Mouse (Mus musculus): ENCODE measurements around the gene Klhl32. TPM values are rescaled to one million over a fixed set of nuclear protein-coding genes. Genes with fewer than 3 reads are reported as not detected.

Gene Klhl32
- polyA plus RNA-seq, 1 experiment from 2014 or later, result 23.5 TPM

DNA sequence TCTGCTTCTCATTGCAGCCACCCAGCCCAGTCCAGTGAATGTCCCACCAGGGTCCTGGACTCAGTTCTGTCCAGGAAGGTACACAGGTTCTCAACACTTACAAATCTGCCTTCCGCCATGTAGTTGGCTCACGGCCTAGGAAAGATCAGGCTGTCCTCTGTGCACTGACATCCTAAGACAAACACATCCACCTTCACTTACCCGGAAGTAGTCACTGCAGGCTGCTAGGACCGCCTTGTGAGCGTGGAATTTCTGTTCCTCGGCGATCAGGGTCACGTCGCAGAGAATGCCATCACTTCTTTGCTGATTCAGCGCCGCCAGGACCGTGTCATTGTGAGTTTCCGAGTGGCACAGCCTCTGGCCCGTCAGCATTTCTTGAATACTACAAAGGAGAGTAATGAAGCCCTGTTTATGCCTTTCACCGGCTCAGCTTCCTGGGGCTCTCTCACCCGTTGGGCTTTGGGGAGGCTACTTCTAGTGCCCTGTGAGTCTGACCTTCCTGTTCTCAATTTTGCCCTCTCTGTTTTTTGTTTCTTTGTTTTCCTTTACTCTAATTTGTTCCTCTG, 58.4 kb downstream of the Klhl32 start:
- Histone ChIP-seq H3K27me3 (no peaks in the 10 kb centered on the region), H3K4me1 (replicated peaks) (0 out of 2 replicates have a peak, but pooled peaks cover 11% of the 10 kb centered on the region), H3K36me3 (no peaks in the 10 kb centered on the region), H3K4me2 (peak overlapping the region; percentile 28), H3K9me3 (no peaks in the 10 kb centered on the region), H3K4me3 (no peak overlapping the region), H3K9ac (no peak overlapping the region), H3K27ac (replicated peaks) (no peak overlapping the region)
- ATAC-seq (ENCODE audit: low read depth), result no peak; the same call in 1 of the 2 replicates
- WGBS, result 20% methylated on average over 16 of the region's 16 CpGs

DNA sequence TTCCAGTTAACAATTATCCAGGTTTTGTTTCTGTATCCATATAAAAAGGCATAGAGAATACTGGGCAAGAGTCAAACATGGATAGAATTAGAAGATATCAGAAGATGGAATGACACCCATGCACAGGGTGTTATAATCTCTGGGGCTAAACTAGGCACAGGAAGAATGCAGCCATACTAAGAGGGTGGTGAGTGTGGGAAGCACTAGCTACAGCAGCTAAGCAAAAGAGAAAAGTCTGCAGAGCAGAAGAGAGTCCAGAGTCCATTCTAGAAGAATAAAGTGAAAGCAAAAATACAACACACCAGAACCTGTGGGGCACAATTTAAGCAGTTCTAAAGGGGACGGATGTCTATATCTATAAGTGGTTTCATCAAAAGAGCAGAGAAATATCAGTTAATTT, 61.6 kb downstream of the Klhl32 start:
- Histone ChIP-seq H3K27ac (replicated peaks) (no peak overlapping the region), H3K4me3 (no peak overlapping the region), H3K9ac (no peak overlapping the region), H3K4me2 (no peak overlapping the region), H3K27me3 (no peaks in the 10 kb centered on the region), H3K9me3 (no peaks in the 10 kb centered on the region), H3K4me1 (replicated peaks) (0 out of 2 replicates have a peak, but pooled peaks cover 11% of the 10 kb centered on the region), H3K36me3 (no peaks in the 10 kb centered on the region)
- WGBS, result 92% methylated on average over 1 of the region's 1 CpGs
- ATAC-seq (ENCODE audit: low read depth), result no peak

DNA sequence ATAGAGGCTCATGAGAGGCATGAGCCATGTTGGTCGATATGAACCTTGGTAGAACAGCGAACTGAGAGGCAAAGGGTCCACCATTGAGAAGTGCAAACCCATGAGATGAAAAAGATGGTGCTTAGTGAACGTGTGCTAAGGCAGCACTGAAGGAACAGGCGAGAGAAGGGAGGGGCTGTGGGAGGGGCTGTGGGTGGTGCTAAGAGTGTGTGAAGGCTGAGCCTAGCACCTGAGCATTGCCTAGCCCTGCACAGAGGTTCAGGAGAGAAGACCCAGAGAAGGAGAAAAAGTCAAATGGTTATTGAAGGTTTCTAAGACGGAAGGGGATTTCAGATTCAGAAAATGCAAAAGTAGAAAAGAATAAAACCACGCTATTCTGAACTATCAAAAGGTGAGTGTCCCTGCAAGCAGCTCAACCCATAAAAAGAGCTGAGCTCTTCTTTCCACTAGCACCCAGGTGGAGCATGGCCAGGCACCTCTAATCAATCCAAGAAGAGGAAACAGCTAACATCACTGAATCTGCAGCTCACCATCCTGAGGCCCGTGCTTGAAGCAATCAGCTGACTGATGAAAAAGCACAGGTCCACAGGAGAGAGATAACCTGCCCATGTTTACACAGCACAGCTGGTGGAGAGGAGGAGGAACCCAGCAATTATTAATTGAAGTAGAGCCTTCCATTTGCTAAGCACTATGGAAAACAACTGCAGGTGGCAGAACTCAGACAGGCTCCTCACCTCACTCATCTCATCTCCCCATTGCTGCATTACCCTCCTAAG, 65.0 kb downstream of the Klhl32 start:
- no peaks in the 10 kb centered on the region for H3K4me1 ChIP-seq (replicated peaks)
- H3K27ac ChIP-seq (replicated peaks), result no peak overlapping the region
- H3K27me3 ChIP-seq, result no peaks in the 10 kb centered on the region
- H3K9ac ChIP-seq, result no peak overlapping the region
- H3K9me3 ChIP-seq, result no peaks in the 10 kb centered on the region
- H3K4me3 ChIP-seq, result no peak overlapping the region
- no peaks in the 10 kb centered on the region for H3K36me3 ChIP-seq
- no peak overlapping the region for H3K4me2 ChIP-seq
- WGBS, result 62% methylated on average over 7 of the region's 7 CpGs
- ATAC-seq (ENCODE audit: low read depth), result no peak

DNA sequence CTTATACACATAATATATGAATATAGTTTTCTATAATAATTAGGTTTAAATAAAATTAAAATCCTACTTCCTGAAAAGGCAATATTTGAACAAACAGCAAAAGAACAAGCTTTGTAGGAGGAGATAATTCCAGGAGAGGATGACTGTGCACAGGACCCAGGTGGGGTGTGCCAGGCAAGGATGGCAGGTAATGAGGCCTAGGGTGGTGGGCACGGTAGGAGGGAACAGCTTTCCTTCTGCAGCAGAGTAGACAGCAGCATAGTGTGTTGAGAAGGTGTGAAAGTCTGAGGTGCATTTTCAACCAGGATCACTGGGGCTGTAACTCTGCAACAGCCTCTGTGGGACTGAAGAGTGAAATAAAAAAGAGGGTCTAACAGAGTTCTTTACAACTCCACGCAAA, 85.0 kb downstream of the Klhl32 start:
- Histone ChIP-seq H3K4me2 (no peak overlapping the region), H3K36me3 (no peaks in the 10 kb centered on the region), H3K4me1 (replicated peaks) (peaks cover 8% of the 10 kb centered on the region), H3K9me3 (no peaks in the 10 kb centered on the region), H3K27ac (replicated peaks) (0 out of 2 replicates have a peak overlapping the region, but pooled peaks have one; percentile 46), H3K4me3 (no peak overlapping the region), H3K9ac (no peak overlapping the region), H3K27me3 (no peaks in the 10 kb centered on the region)
- ATAC-seq (ENCODE audit: low read depth), result peak; percentile 59; the same call in 1 of the 2 replicates
- WGBS, result 81% methylated on average over 2 of the region's 2 CpGs

DNA sequence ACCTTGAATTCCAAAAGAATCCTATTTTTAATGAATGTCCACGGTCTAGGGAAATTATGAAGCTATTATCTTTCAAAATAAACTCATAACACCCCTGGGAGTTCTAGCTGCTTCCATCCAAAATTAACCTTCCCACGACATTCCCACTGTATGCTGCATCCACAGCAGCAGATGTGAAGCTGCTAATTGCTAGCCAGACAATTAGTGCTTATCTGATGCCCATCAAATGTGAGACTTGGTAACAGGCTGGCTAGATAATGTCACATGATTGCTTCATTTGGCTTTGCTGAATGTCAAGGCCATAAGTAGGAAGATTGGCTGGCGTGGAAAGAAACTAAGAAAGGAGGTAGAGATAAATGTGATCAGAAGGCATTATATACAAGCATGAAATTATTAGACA, 85.5 kb downstream of the Klhl32 start:
- no peak overlapping the region for H3K4me2 ChIP-seq
- no peaks in the 10 kb centered on the region for H3K27me3 ChIP-seq
- no peak overlapping the region for H3K27ac ChIP-seq (replicated peaks)
- H3K4me3 ChIP-seq, result no peak overlapping the region
- peak; percentile 76 for ATAC-seq (ENCODE audit: low read depth)
- peaks cover 8% of the 10 kb centered on the region for H3K4me1 ChIP-seq (replicated peaks)
- 40% methylated on average over 3 of the region's 3 CpGs for WGBS
- H3K36me3 ChIP-seq, result no peaks in the 10 kb centered on the region
- no peaks in the 10 kb centered on the region for H3K9me3 ChIP-seq
- H3K9ac ChIP-seq, result no peak overlapping the region

DNA sequence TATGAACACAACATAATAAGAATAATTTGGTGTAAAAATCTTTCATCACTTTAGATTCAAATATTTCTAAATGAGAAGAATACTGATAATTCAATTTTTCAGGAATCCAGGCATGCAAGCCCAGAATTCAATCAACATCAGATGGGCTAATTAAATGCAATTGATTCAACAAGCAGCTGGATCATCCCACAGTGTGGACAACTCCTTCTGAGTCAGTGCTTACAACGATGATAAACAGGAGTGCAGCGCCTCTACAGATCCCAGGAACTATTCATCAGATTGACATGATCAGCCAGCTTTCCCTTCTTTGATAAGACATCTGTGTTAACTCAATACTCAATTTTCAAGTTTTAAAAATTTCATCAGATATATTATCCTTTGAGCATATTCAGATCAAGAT, 86.4 kb downstream of the Klhl32 start:
- 62% methylated on average over 2 of the region's 2 CpGs for WGBS
- no peak overlapping the region for H3K27ac ChIP-seq (replicated peaks)
- peaks cover 8% of the 10 kb centered on the region for H3K4me1 ChIP-seq (replicated peaks)
- no peaks in the 10 kb centered on the region for H3K9me3 ChIP-seq
- no peak overlapping the region for H3K4me2 ChIP-seq
- H3K27me3 ChIP-seq, result no peaks in the 10 kb centered on the region
- H3K9ac ChIP-seq, result no peak overlapping the region
- no peak for ATAC-seq (ENCODE audit: low read depth)
- H3K36me3 ChIP-seq, result no peaks in the 10 kb centered on the region
- H3K4me3 ChIP-seq, result no peak overlapping the region

DNA sequence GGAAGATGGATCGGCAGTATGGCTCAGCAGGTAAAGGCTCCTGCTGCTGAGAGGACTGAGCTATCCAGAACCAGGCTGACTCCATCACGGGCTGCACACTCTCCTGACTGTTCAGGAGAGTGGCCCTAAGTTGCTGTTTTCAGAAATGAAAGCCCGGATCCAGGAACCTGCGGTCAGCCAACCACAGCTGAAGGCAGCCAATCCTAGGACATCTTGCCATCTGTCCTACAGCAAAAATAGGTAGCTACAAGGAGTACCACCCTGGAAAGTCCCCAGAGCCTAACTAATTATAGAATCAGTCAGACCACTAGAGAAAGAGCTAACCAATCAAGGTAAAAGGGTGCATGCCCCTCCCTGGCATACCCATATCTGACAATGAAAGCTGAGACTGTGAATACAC, 87.5 kb downstream of the Klhl32 start:
- H3K36me3 ChIP-seq, result no peaks in the 10 kb centered on the region
- H3K9me3 ChIP-seq, result no peaks in the 10 kb centered on the region
- H3K27me3 ChIP-seq, result no peaks in the 10 kb centered on the region
- H3K27ac ChIP-seq (replicated peaks), result no peak overlapping the region
- no peak overlapping the region for H3K4me3 ChIP-seq
- H3K9ac ChIP-seq, result no peak overlapping the region
- ATAC-seq (ENCODE audit: low read depth), result no peak
- no peak overlapping the region for H3K4me2 ChIP-seq
- H3K4me1 ChIP-seq (replicated peaks), result peaks cover 8% of the 10 kb centered on the region
- WGBS, result 84% methylated on average over 4 of the region's 4 CpGs

DNA sequence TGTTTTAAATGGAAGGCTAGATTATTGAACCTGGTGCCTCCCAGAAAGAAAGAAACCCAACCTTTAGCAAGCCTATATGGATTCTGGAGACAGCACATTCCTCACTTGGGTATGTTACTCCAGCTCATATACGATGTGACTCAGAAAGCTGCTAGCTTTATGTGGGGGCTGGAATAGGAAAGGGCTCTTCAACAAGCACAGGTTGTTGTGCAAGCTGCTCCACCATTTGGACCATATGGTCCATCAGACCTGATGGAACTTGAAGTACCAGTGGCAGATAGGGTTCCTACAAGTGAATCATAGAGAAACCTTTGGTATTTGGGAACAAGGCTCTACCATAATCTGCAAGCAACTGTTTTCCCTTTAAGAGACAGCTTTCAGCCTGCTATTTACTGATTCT, 92.0 kb downstream of the Klhl32 start:
- Histone ChIP-seq H3K4me3 (no peak overlapping the region), H3K27me3 (no peaks in the 10 kb centered on the region), H3K36me3 (no peaks in the 10 kb centered on the region), H3K27ac (replicated peaks) (no peak overlapping the region), H3K4me1 (replicated peaks) (no peaks in the 10 kb centered on the region), H3K9me3 (no peaks in the 10 kb centered on the region), H3K9ac (no peak overlapping the region), H3K4me2 (no peak overlapping the region)
- no peak for ATAC-seq (ENCODE audit: low read depth)
- WGBS, result 94% methylated on average over 1 of the region's 1 CpGs

DNA sequence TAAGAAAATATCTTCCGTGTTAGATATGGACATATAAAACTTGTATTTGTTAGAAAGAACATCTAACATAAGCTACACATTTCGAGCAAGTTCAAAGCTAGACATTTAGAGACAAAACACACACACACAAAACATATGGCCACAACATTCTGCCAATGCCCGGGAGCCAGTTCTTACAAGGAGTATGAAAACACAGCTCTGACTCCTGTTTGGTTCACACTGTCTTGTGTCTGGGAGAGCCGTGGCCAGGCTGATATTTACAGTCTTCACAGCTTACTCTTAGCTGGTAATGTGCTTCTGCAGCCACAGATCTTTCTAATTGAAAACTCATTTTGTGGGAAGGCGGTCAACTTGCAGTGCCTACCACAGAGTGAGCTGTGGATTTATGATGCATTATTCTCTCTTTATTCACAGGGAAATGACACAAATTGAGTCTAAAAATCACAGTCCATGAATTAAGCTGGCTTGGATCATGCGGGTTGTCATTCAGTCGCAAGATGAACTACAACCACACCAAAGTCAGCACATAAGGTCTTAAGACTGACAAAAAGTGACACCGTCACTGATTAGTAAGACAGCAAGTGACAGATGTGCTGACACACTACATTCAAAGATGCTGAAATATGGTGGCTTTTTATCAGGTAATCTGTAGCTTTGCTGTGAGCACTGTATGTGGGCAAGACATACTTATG, 98.3 kb downstream of the Klhl32 start:
- H3K36me3 ChIP-seq, result no peaks in the 10 kb centered on the region
- no peak for ATAC-seq (ENCODE audit: low read depth)
- 70% methylated on average over 8 of the region's 8 CpGs for WGBS

DNA sequence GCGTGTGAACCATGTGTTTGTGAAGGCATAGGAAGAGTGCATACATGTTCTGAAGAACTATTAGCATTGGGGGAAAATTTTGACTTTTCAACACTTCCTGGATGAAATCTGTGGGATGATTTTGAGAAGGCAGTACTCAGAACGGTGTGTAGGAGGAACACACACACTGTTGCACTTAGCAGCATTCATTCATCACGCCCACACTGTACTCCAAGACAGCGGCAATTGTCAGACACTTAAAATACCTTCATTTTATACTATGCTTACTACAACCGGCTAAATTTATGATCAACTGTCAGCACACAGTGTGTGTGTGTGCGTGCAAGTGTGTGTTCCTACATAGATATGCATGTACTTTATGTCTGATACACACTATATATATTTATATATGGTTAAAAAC, 113.8 kb downstream of the Klhl32 start:
- no peak for ATAC-seq (ENCODE audit: low read depth)
- Histone ChIP-seq H3K4me3 (no peak overlapping the region), H3K4me2 (no peak overlapping the region), H3K36me3 (peaks cover 4% of the 10 kb centered on the region; the same call in 1 of the 2 replicates), H3K27ac (replicated peaks) (no peak overlapping the region), H3K9me3 (no peaks in the 10 kb centered on the region), H3K4me1 (replicated peaks) (no peaks in the 10 kb centered on the region), H3K27me3 (no peaks in the 10 kb centered on the region), H3K9ac (no peak overlapping the region)
- 89% methylated on average over 6 of the region's 6 CpGs for WGBS

More for the DNA sequence above, 98.3 kb downstream of the Klhl32 start:
- no peak overlapping the region for H3K9ac ChIP-seq
- no peaks in the 10 kb centered on the region for H3K9me3 ChIP-seq
- H3K4me3 ChIP-seq, result no peak overlapping the region
- no peak overlapping the region for H3K4me2 ChIP-seq
- no peaks in the 10 kb centered on the region for H3K4me1 ChIP-seq (replicated peaks)
- no peaks in the 10 kb centered on the region for H3K27me3 ChIP-seq
- no peak overlapping the region for H3K27ac ChIP-seq (replicated peaks)

DNA sequence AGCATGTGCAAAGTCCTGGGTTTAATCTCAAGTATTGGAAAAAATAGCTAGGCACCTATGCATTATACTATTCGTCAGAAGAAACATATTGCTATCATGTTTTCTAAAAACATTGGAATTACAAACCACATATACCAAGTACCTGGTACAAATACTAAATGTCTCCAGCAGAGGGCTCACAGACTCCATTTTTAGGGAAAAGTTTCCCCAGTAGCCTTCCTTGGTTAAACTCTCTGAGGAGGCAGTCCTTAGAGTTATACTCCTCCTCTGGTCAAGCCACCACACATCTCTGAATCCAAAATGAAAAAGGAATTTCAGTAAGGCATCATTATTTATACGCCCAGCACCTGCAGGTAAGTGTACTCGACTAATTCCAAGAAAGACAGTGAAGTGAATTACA, 130.1 kb downstream of the Klhl32 start:
- 32% methylated on average over 3 of the region's 3 CpGs for WGBS
- peak; percentile 56; the same call in 1 of the 2 replicates for ATAC-seq (ENCODE audit: low read depth)
- no peak overlapping the region for H3K27ac ChIP-seq (replicated peaks)

DNA sequence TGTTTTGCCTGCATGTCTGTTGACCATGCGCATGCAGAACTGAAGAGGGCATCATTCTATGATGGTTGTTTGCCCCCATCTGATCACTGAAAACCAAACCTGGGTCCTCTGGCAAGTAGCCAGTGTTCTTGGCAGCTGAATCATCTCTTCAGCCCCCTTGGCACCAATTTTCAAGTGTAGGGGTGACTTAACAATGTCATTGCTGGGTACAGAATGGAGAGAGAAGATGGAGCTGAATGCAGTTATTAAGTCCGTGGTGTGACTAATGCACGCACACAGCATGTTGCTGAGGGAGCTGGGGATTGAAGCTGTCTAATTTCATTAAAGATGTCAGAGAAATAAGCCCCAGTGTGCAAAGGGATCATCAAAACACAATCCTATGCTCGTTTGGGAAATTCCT, 135.4 kb downstream of the Klhl32 start:
- WGBS, result 56% methylated on average over 4 of the region's 4 CpGs
- H3K27me3 ChIP-seq, result no peaks in the 10 kb centered on the region
- peaks cover 10% of the 10 kb centered on the region for H3K4me1 ChIP-seq (replicated peaks)
- H3K4me2 ChIP-seq, result no peak overlapping the region
- no peaks in the 10 kb centered on the region for H3K36me3 ChIP-seq
- no peak overlapping the region for H3K9ac ChIP-seq
- H3K27ac ChIP-seq (replicated peaks), result no peak overlapping the region
- no peak overlapping the region for H3K4me3 ChIP-seq
- no peaks in the 10 kb centered on the region for H3K9me3 ChIP-seq
- no peak for ATAC-seq (ENCODE audit: low read depth)

More for the DNA sequence above, 130.1 kb downstream of the Klhl32 start:
- Histone ChIP-seq H3K27me3 (no peaks in the 10 kb centered on the region), H3K4me1 (replicated peaks) (no peaks in the 10 kb centered on the region), H3K9me3 (no peaks in the 10 kb centered on the region), H3K9ac (no peak overlapping the region), H3K4me2 (no peak overlapping the region), H3K4me3 (no peak overlapping the region), H3K36me3 (no peaks in the 10 kb centered on the region)
